Mouse (Mus musculus): ENCODE measurements at regions not wholly inside any gene's neighbourhood (a gene's known extent, or its start where the extent isn't known, plus 50 kb on each side); places are given as distances from the start of the nearest gene placed in this dataset.
"Not testable (repeated sequence)": the region's sequence is repeated elsewhere in the genome, so short reads cannot be mapped to it uniquely, and the experiment has no call there.

DNA sequence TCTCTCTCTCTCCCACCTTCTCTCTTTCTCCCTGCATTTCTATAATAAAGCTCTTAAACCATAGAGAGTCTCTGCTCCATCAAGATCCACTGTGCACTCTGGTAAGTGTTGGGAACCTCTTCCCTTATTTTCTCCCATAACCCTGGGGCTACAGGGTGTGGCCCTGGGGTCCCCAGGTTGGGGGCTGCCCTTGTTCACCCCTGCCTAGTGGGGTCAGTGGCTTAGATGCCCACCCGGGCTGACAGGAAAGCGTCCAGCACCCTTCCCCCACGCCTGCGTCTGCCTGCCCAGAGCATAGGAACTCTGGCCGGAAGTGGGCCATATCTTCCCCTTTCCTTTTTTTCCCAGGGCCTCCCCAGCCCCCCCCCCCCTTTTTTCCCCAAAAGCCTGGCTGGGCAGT, 534.0 kb downstream of the Hdgfl1 start:
- no peak for DNase-seq (ENCODE audit: low spot score)

DNA sequence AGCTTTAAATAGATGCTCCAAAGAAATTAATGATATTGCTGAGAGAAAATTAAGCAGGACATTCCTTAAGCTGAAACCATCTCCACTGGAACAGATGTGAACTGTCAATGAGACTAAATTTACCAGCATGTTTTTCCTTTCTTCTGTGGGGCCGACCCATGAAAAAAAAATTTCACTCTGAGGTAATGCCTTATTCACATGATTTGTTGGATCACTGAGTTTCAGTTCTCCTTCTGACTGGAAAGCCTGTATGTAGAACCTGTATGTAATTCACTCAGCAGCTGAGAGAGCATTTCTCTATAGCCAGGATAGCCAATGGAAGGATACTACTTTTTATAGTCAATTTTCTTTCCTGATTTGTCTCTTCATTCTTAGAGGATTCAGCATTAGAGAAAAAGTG, 535.3 kb downstream of the Hdgfl1 start:
- DNase-seq (ENCODE audit: low spot score): no peak

DNA sequence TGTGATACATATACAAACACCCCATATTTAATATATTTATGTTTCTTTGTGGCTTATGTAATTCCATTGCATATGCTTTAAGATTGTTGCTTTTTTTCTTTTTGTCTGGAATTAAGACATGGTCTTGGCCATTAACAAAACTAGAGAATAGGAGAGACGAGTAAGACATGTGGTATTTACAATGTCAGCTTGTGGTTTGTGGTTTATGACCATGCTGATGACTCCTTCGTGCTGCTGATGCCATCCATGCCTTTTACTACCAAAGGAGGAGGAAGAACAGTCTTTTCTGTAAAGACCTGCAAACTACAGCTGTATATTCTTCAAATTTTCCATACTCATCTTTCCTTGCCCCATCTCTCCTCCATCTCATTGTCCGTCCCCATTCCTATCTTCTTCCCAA, 552.7 kb downstream of the Hdgfl1 start:
- DNase-seq (ENCODE audit: low spot score): no peak

DNA sequence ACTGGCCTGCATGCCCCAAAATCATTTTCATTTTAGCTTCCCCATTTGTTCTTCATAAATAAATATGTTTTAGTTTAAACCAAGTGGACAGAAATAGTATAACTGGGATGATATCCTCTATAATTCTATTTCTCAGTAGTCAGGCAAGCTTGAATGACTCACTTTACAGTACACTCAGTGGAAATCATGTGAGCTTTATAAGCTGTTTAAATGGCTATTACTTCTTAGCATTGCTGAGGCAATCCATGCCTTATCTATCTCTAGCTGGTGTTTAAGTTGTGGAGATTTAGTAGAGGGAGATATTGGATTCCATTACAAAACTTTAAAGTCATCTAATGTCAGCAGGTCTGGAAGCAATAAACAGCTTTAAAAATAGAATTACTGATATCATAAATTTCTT, 553.4 kb downstream of the Hdgfl1 start:
- DNase-seq (ENCODE audit: low spot score): no peak

DNA sequence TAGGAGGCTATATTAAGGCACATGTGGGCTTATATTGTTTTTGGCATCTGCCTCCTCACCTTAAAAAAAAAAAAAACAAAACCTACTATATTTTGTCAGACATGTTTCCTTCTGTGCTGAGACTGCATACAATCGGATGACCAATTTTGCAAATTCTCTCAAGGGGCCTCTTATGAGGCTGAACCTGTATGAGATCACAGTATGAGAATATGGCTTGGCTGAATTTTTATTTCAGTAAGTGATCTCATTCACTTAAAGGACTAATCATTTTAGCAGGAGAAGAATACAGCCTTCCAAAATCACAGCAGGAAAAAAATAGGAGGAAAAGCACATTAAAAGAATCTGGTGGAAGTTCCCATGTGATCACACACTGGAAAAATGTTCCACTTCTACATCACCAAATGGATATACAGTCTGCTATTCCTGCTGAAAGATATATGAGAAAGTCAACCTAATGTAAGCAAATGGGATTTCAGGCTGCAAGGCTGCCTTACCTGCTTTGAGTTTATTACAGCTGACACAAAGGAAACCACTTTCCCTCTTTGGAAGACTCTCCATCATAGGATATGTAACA, 564.3 kb downstream of the Hdgfl1 start:
- DNase-seq (ENCODE audit: low spot score): no peak

DNA sequence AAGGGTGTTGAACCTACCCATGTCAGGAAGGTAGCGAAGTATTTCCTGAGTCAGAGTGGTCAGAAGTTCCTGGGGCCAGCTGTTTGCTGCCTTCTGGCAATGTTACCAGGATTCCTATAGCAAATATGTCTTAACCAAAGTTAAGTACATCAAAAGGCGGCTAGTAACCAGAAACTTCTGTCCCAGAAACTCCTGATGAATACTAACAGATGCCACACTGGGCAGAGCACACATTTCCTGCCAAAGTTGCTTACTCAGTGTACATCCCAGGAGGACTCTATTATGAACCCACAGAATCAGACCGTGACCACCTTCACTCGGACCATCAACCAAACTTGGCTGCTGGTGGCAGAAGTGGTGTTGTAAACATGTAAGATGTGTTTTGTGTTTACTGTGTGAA, 575.3 kb downstream of the Hdgfl1 start:
- no peak for DNase-seq (ENCODE audit: low spot score)

DNA sequence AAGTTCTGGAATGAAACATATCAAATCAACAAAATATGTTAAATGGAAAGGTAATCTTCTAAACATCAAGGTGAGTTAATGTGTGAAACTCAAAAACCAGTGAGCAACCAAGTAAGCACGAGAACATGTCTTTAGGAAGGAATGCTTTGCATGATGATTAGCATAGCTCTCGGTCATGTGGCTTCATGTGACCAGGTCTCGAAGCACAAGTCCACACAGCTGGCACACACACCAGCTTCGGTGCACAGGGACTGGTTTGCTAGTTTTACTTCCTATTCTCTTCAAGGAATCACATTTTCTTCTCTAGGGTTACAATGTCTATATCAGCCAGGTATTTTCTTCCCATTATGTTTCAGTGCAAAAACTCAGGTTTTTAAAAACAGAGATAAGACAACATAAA, 586.1 kb downstream of the Hdgfl1 start:
- DNase-seq (ENCODE audit: low spot score): no peak

DNA sequence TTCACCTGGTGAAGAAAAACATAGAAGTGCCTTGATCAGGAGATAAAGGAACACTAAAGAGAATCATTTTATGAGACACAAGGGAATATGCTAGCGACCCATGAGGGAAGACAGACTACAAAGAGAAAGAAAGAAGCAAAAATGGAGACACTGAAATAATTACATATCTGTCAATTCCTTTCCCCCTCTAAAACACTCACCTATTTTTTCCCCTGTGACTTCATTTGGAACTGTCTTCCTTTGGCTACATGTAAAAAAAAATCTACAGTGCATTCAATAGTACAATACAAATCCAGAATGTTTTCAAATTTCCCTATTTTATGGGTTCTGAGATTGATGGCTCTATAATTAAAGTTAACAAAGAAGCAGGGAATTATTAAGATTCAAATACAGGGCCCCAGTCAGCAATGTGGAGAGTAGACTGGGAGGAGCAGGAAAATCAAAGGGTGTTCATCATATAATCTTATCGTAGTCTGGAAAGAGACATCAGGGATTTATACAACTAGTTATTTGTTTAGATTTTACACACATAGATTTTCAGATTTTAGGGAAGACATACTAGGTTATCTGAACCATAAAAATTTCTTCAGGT, 598.0 kb downstream of the Hdgfl1 start:
- no peak for DNase-seq (ENCODE audit: low spot score)

DNA sequence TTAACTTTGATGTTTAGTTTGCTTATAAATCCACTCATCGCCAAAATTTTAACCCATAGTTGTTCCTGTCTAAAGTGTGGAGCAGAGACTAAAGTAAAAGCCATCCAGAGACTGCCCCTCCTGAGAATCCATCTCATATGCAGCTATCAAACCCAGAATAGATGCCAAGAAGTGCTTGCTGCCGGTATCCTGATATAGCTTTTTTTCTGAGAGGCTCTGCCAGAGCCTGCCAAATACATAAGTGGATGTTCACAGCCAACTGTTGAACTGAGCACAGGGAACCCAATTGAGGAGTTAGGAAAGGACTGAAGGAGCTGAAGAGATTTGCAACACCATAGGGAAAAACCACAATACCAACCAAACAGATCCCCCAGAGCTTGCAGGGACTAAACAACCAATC, 600.3 kb downstream of the Hdgfl1 start:
- no peak for DNase-seq (ENCODE audit: low spot score)

DNA sequence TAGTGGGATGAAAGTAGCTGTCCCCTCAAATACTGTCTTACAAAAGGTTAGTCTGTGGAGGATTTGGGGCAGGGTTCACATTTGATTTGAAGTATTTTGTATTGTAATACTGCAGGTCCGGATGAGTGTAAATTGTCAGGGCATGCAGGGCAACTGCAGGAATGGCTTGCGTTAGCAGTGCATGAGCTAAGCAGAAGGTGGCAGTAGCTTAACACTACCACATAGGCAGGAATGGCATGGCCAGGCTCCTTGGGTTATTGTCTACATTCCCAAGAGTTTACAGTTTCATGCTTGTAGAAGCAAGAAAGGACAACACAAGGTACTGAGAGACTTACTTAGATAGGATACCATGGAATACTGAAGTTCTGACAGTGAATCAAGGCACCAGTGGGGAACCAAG, 611.3 kb downstream of the Hdgfl1 start:
- peak; percentile 47 for DNase-seq (ENCODE audit: low spot score)

DNA sequence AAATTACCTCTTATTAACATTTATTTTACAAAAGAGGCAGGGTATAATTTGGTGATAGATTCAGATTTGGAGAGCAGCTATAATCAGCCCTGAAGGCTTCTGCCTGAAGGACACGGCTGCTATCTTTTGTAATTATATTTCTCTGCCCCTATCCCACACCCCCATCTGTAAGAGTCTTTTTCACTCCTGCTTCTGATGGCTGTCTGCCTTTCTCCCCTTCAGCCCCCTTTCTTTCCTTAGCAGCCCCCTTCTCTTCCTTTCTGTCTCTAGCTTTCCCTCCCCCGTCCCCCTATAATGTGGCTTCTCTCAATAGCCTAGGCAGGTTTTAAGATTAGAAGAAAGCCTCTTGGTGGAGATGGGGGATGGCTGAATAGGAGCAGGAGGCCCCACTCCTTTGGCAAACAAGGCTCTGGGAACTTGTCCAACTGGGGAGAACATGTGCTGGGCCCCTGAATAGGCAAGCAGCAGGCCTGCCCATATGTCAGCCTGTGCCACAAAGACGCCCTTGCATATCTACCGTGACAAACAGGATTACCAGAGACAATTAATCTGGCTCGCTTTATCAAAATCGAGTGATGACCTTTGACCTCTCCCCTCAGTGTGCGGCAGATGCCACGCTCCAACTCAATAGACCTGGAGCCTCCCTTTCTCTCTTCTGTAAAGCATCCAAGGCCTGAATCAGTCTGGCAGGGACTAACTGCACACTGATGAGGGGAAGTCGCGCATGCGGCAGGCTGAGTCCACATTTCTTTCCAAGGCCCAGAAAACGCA, 615.1 kb downstream of the Hdgfl1 start:
- peak; percentile 92 for DNase-seq (ENCODE audit: low spot score)

DNA sequence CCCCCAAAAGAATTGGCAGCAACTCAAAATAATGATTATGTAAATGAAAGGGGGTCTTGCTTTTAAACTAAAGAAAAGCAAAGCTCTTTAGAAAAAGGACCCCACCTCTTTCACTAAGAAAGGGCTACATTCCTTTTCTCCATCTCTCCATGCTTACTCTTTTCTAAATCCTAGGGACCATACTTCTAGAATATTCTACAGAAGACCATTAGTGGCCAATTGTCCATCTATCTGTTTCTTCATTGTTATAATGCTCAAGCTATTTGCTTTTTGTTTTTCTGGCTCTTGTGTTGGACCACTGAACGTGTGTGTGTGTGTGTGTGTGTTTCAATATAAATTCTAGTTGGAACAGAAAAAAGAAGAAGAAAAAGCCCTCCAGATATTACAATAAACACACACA, 615.7 kb downstream of the Hdgfl1 start:
- peak; percentile 3 for DNase-seq (ENCODE audit: low spot score)

DNA sequence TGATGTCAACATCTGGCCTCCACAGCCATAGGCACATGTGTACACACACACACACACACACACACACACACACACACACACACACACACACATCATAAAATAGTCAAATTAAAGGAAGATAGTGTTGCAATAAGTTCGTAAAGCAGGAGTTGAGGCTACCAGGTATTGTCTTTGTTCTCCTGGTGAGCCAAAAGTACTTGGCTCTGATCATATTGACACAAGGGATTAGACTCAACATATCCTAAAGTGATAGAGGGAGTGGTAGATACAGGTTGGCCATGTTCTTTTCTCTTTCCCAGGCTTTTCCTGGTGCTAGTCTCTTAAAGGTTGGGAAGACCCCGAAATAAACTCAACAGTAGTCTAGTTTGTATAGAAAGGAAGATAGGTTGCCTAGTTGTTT, 616.9 kb downstream of the Hdgfl1 start:
- no peak for DNase-seq (ENCODE audit: low spot score)

DNA sequence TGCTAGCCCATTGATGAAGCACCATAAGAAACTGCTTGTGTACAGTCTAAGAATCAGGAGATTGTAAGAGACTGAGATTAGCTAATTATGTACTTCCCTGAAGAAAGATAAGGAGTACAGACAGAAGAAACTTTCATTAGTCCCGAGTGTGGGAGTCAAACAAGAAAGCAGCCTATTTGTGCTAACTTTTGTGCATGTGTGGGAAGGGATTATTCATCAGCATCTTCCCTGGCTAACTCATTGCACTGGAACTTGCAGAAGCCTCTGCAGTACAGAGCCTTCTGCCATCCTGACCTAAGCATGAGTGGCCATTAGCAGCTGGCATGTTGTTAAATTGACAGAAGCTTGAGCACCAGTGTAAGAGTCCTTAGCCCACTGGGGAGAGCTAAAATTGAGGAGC, 619.5 kb downstream of the Hdgfl1 start:
- peak; percentile 4 for DNase-seq (ENCODE audit: low spot score)

DNA sequence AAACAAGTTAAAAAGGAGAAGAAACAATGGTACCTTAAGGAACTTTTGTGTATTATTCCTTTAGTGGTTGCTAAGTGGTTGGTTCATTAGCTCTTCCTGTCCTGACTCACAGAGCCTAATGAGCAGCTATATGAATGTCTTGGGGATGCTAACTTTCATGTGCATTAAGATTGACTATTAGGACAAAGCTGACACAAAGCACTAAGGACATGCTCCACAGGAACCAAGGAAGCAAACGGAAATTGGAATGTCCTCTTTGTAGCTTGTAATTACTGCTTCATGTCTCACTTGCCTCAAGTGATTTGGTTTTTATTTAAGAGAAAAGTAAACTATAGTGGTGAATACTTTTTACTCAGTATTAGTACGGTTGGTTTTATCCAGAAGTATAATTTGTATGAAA, 627.2 kb downstream of the Hdgfl1 start:
- DNase-seq (ENCODE audit: low spot score): no peak

DNA sequence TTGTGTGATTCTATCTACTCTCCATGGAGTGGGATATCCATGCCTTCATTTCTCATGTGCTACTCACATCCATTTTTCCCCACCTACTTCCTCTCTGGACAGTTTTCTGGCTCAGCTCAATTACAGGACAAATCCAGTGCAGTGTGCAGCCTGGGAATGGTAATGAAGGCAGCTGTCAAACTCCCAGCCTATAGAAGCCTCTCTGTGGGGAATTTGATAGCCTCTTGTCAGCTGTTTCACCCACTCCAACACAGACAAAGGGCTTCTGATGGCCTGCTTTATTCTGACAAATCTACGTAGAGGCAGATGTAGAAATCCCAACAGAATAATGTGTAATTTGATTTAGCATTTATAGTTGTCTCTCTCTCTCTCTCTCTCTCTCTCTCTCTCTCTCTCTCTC, 650.6 kb downstream of the Hdgfl1 start:
- peak; percentile 61 for DNase-seq (ENCODE audit: low spot score)

DNA sequence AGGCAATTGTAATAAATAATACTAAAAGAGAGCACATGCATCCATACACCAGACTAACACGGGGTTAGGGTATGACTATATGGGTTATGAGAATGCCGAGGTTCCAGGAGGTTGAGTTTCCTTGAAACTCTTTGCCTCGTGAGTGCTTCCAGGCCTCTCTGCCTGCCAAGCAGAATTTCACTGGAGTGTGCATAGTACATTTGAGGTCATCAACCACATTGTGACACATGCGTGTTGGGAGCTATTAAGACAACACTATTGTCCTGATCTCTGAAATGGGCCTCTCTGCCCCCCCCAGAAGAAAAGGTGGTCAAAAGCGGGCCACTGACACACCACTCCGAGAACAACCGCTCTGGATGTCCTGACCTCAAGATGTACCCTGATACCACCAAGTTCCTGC, 655.8 kb downstream of the Hdgfl1 start:
- DNase-seq (ENCODE audit: low spot score): no peak

DNA sequence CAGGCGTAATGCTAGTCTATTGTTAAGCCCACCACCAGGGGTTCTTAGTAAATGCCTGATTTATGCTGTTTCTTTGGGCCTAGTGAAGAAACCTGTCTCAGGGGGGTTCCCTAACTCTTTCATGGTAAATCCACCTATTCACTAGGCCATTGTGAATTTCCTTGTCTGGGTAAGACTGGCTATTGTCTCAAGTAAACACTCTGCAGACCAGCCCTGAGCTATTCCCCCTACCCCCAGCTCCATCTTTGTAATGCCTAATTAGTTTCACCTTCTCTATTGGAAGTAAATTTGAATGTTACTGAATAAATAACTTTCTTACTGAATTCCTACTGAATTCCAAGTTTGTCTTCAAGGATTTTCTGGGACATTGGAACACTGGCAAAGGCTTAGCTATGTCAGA, 656.2 kb downstream of the Hdgfl1 start:
- not testable (repeated sequence) for DNase-seq (ENCODE audit: low spot score)

DNA sequence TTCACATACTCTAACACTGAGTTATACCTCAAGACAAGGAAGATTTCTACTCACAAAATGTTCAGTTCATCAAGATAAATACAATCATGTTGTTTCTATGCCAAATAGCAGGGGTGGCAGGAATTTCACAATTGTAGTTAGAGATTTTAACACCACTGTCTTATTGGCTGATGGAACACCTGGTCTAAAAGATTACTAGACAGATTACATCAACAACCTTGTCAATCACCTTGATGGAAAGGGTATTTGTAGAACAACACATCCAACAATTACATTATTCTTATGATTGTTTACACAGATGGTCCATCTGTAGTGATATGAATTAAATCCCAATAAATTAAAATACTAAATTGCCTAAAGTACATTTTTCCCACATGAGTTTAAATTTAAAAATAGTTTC, 657.4 kb downstream of the Hdgfl1 start:
- DNase-seq (ENCODE audit: low spot score): no peak

DNA sequence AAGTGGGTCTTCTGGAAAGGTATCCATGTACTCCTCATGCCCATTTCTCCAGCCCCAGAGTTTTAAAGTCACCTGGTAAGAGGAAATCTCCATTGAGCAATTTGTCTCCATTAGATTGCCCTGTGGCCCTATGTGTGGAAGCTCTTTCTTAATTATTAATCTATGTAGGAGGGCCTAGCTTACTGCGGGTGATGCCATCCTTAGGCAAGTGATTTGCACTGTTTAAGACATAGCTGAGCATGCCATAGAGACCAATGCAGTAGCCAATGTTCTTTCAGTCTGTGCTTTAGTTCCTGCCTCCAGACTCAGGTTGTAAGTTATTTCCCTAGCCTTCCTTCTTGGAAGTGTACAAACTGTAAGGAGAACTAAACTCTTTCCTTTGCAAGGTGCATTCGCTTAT, 661.0 kb downstream of the Hdgfl1 start:
- DNase-seq (ENCODE audit: low spot score): no peak

DNA sequence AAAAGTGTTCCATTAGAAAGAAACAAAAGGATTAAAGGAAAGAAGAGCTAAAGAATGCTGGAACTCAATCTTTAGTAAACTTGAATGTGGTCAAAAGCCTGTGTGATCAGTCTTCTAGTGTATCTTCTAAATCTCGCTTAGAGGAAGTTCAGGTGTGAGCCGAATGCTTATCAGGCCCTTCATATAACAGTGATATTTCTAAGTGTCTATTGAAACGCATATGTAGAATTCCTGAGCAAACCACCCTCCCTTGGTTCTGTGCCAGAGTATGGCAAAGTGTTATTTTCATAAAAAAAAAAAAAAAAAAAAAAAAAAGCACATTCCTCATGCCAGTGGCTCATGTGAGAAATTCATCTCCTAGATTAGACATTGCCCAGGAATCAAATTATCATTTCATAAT, 681.2 kb downstream of the Hdgfl1 start:
- DNase-seq (ENCODE audit: low spot score): no peak

DNA sequence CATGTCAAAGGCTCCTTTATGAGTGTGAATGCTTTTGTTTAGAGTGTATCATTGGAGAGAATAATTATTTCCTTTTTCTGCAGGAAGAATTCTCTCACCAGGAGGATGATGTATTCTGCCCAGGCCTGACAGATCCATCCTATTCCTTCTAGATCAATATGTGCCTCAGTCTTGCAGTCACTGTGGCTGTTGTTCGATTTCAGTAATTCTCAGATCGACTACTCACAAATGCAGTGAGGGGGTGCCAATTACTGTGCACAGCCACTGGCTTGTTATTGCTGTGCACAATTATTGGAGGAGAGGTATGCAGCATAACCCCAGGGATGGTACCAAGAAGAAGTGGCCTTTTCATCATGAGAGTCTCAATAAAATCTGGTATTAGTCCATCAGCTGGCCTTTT, 689.2 kb downstream of the Hdgfl1 start:
- no peak for DNase-seq (ENCODE audit: low spot score)

DNA sequence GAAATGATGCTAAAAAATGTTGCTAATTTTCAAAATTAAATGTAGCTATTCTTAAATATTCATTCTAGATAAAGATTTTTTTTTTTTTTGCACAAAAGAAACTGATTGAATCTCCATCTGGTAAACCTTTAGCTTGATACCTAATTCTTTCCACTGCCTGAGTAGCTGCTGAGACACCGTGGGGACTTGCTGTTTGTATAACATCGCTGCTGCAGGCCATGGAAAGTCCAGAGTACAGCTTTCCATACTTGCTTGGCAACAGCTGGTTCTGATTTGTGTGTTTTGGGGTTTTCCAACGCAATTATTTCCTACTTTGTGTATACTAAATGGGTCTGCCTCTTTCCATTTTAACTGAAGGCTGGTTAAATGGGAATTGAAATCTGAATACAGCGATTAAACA, 689.7 kb downstream of the Hdgfl1 start:
- peak; percentile 68 for DNase-seq (ENCODE audit: low spot score)

DNA sequence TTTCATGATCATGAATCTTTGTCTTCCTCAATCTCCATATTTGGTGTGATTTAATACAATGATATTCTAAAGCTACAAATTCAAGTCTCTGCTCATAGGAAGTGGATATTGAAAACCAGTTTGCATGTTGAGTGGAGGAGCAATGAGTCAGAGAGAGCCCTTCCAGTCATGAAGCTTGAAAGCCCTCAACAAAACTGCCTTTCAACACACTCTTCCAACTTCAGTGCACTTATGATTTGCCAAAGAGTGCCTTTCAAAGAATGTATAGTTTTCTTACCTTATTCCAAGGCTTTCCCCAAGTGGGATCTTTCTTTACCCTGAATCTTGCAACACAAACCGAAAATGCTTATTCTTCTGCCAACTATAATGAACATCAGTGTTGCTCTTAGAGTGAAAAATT, 690.6 kb downstream of the Hdgfl1 start:
- no peak for DNase-seq (ENCODE audit: low spot score)

Measured in embryo, embryonic 10.5 days (tissue).